Mouse (Mus musculus): ENCODE data around the gene Tcf7l2. TPM values are rescaled to one million over a fixed set of nuclear protein-coding genes. Genes with fewer than 3 reads are reported as not detected.

The Tcf7l2 gene
- polyA plus RNA-seq, 2 experiments, result 7.8 to 18.4 TPM

DNA sequence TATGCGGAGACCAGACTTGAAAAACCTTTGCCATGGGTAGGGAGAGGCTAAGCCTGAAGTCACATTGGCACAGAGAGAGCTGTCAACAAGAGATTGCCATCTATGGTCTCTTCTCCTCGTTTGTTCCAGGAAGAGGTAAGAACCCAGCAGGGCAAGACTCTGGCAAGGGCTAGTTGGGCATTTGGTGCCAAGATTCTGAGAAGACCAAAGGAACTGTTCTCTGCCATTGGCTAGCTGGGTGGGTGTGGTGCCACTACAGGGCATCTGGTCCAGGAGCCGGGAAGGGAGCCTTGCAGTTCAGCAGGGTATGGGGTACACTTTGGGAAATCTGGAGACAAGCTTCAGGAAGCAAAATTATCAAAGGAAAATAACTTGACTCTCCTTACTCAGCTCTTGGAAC is 213.5 kb downstream of the Tcf7l2 start:
- Histone ChIP-seq H3K4me1 (replicated peaks; ENCODE audit: control insufficient read depth in 2 of 2, insufficient read depth in 2 of 2, low read length in 1 of 2) (no peaks in the 10 kb centered on the region), H3K4me3 (ENCODE audit: insufficient read depth in 1 of 2, low read depth in 2 of 2, low read length in 2 of 2) (no peak overlapping the region), H3K9ac (replicated peaks) (no peak overlapping the region), H3K4me2 (ENCODE audit: low read depth) (no peak overlapping the region), H3K9me3 (ENCODE audit: control insufficient read depth, low read length) (no peaks in the 10 kb centered on the region), H3K36me3 (replicated peaks; ENCODE audit: control insufficient read depth, insufficient read depth, low read depth) (no peaks in the 10 kb centered on the region), H3K27me3 (ENCODE audit: control insufficient read depth, insufficient read depth, low read length) (no peaks in the 10 kb centered on the region), H3K27ac (no peak overlapping the region)
- WGBS (ENCODE audit: insufficient replicate concordance), result 56% methylated on average over 3 of the region's 3 CpGs
- ATAC-seq (ENCODE audit: insufficient read depth) (no peak), DNase-seq (ENCODE audit: low read depth in 3 of 3, low spot score in 3 of 3) (no peak)
- no peak for TF ChIP-seq CTCF (IDR thresholded peaks at IDR 0.05; ENCODE audit: low read depth)
- no peak for TF ChIP-seq EP300 (IDR thresholded peaks at IDR 0.05; ENCODE audit: low read depth)

DNA sequence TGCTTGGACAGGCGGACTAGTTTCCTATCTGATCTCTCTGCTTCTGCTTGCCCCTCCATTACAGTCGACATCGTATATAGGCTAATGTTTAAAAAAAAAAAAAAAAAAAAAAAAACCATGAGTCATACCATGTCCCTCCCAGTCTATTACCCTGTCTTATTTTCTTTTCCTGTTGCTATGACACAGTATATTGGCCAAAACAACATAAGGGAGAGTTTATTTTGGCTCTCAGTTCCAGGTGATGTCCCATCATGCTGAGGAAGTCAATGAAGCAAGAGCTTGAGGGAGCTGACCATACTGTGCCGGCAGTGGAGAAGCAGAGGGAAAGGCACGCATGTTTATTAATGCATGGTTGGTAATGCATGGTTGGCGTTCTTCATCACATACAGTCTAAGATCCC is 215.1 kb downstream of the Tcf7l2 start:
- H3K4me2 ChIP-seq (ENCODE audit: low read depth), result no peak overlapping the region
- no peak for TF ChIP-seq CTCF (IDR thresholded peaks at IDR 0.05; ENCODE audit: low read depth)
- TF ChIP-seq EP300 (IDR thresholded peaks at IDR 0.05; ENCODE audit: low read depth), result no peak
- no peak overlapping the region for H3K9ac ChIP-seq (replicated peaks)
- ATAC-seq (ENCODE audit: insufficient read depth) (no peak), DNase-seq (ENCODE audit: low read depth in 3 of 3, low spot score in 3 of 3) (no peak)
- H3K36me3 ChIP-seq (replicated peaks; ENCODE audit: control insufficient read depth, insufficient read depth, low read depth), result no peaks in the 10 kb centered on the region
- H3K9me3 ChIP-seq (ENCODE audit: control insufficient read depth, low read length), result no peaks in the 10 kb centered on the region
- H3K4me1 ChIP-seq (replicated peaks; ENCODE audit: control insufficient read depth in 2 of 2, insufficient read depth in 2 of 2, low read length in 1 of 2), result no peaks in the 10 kb centered on the region
- 69% methylated on average over 6 of the region's 6 CpGs for WGBS (ENCODE audit: insufficient replicate concordance)
- H3K27me3 ChIP-seq (ENCODE audit: control insufficient read depth, insufficient read depth, low read length), result no peaks in the 10 kb centered on the region
- H3K4me3 ChIP-seq (ENCODE audit: insufficient read depth in 1 of 2, low read depth in 2 of 2, low read length in 2 of 2), result no peak overlapping the region
- no peak overlapping the region for H3K27ac ChIP-seq

DNA sequence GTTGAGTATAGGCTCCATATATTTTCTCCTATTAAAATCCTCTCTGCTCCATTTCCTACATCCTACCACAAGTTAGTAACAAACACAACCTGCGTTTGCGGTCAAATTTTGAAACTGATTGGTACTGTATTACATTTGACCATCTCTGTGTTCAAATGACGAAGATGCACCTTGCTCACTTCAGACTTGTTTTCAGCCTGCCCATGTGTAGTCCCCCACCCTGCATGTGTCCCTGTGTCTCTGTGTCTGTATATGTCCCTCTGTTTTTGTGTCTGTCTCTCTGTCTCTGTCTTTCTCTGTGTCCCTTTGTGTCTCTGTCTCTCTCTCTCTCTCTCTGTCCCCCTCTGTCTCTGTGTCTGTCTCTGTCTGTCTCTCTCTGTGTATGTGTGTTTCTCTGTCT is 222.8 kb downstream of the Tcf7l2 start:
- H3K4me3 ChIP-seq (ENCODE audit: insufficient read depth in 1 of 2, low read depth in 2 of 2, low read length in 2 of 2), result no peak overlapping the region
- DNase-seq (ENCODE audit: low read depth in 3 of 3, low spot score in 3 of 3) (no peak), ATAC-seq (ENCODE audit: insufficient read depth) (no peak)
- WGBS (ENCODE audit: insufficient replicate concordance), result 85% methylated on average over 3 of the region's 3 CpGs
- no peak overlapping the region for H3K9ac ChIP-seq (replicated peaks)
- TF ChIP-seq EP300 (IDR thresholded peaks at IDR 0.05; ENCODE audit: low read depth) (no peak), CTCF (IDR thresholded peaks at IDR 0.05; ENCODE audit: low read depth) (no peak)
- no peaks in the 10 kb centered on the region for H3K4me1 ChIP-seq (replicated peaks; ENCODE audit: control insufficient read depth in 2 of 2, insufficient read depth in 2 of 2, low read length in 1 of 2)
- H3K9me3 ChIP-seq (ENCODE audit: control insufficient read depth, low read length), result no peaks in the 10 kb centered on the region
- no peak overlapping the region for H3K4me2 ChIP-seq (ENCODE audit: low read depth)
- H3K27me3 ChIP-seq (ENCODE audit: control insufficient read depth, insufficient read depth, low read length), result no peaks in the 10 kb centered on the region
- H3K36me3 ChIP-seq (replicated peaks; ENCODE audit: control insufficient read depth, insufficient read depth, low read depth), result no peaks in the 10 kb centered on the region
- no peak overlapping the region for H3K27ac ChIP-seq

DNA sequence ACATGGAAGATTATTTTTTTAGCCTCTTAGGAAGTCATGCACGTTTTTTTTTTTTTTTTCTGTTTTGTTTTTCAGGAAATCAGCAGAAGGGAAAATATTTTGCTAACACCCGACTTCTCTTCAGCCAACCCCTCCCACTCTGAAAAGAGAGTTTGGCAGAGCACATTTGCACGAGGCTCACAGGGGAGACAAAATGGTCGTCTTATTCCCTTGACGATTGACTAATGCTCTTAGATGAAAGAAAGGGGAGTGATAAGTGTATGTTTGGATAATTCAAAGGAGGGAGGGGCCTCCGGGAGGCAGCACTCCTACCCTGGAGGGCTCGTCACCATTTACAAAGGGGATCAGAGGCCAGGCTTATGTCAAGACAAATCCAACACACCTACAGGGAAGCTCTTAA is 224.4 kb downstream of the Tcf7l2 start:
- Histone ChIP-seq H3K9ac (replicated peaks) (no peak overlapping the region), H3K9me3 (ENCODE audit: control insufficient read depth, low read length) (no peaks in the 10 kb centered on the region), H3K27ac (no peak overlapping the region), H3K4me1 (replicated peaks; ENCODE audit: control insufficient read depth in 2 of 2, insufficient read depth in 2 of 2, low read length in 1 of 2) (no peaks in the 10 kb centered on the region; a peak in 1 of 4 replicates), H3K4me3 (ENCODE audit: insufficient read depth in 1 of 2, low read depth in 2 of 2, low read length in 2 of 2) (no peak overlapping the region), H3K27me3 (ENCODE audit: control insufficient read depth, insufficient read depth, low read length) (no peaks in the 10 kb centered on the region), H3K4me2 (ENCODE audit: low read depth) (no peak overlapping the region), H3K36me3 (replicated peaks; ENCODE audit: control insufficient read depth, insufficient read depth, low read depth) (no peaks in the 10 kb centered on the region)
- WGBS (ENCODE audit: insufficient replicate concordance), result 43% methylated on average over 7 of the region's 7 CpGs
- ATAC-seq (ENCODE audit: insufficient read depth) (no peak), DNase-seq (ENCODE audit: low read depth in 3 of 3, low spot score in 3 of 3) (no peak)
- TF ChIP-seq CTCF (IDR thresholded peaks at IDR 0.05; ENCODE audit: low read depth) (no peak), EP300 (IDR thresholded peaks at IDR 0.05; ENCODE audit: low read depth) (no peak)

DNA sequence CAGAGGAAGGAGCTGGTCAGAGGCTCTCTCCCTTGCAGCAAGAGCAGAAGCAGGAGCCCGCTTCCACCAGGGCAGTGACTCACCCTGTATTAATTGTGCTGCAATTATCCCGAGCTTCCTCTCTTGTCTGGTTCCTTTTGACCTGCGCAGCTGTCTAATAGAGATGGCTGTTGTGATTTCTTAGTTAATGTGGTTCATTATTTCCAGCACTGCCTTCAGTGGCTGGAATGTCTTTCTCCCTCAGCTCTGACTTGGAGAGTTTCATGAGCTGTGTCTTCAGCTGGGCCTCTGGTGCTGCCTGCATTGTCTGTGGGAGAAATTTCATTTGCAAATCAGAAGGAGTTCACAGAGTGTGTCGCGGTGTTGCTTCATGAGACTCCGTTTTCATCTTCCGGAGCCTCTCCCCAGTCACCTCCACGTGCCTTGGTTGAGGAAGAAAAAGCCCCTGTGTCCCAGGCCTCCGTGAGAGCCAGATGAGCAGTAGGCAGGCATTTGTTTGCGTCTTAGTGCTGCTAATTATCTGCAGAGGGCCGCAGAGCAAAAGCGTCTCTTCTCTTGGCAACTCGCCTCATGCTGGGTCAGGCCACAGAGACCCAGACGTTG is 228.4 kb downstream of the Tcf7l2 start:
- Histone ChIP-seq H3K9me3 (ENCODE audit: control insufficient read depth, low read length) (no peaks in the 10 kb centered on the region), H3K4me3 (ENCODE audit: insufficient read depth in 1 of 2, low read depth in 2 of 2, low read length in 2 of 2) (no peak overlapping the region), H3K9ac (replicated peaks) (no peak overlapping the region), H3K27me3 (ENCODE audit: control insufficient read depth, insufficient read depth, low read length) (no peaks in the 10 kb centered on the region), H3K4me1 (replicated peaks; ENCODE audit: control insufficient read depth in 2 of 2, insufficient read depth in 2 of 2, low read length in 1 of 2) (no peaks in the 10 kb centered on the region; a peak in 1 of 4 replicates), H3K4me2 (ENCODE audit: low read depth) (no peak overlapping the region), H3K27ac (no peak overlapping the region), H3K36me3 (replicated peaks; ENCODE audit: control insufficient read depth, insufficient read depth, low read depth) (no peaks in the 10 kb centered on the region)
- 37% methylated on average over 14 of the region's 14 CpGs for WGBS (ENCODE audit: insufficient replicate concordance)
- ATAC-seq (ENCODE audit: insufficient read depth) (no peak), DNase-seq (ENCODE audit: low read depth in 3 of 3, low spot score in 3 of 3) (no peak)
- no peak for TF ChIP-seq EP300 (IDR thresholded peaks at IDR 0.05; ENCODE audit: low read depth)
- TF ChIP-seq CTCF (IDR thresholded peaks at IDR 0.05; ENCODE audit: low read depth), result no peak

Data from liver, embryonic 14.5 days (tissue).